Mouse (Mus musculus) limb, embryonic 13.5 days (tissue): Measurements from ENCODE around the gene Ppp3ca. TPM values are rescaled to one million over a fixed set of nuclear protein-coding genes. Genes with fewer than 3 reads are reported as not detected.

Source experiments
- ATAC-seq: fragments of 200-750 bp; cut with Nextera tagmentation; 2 replicates; pipeline ENCODE4 v1.8.0; 2017; ENCODE audit warnings: low read depth, moderate number of reproducible peaks, moderate TSS enrichment; ENCODE audit not compliant: low FRiP score
- H3K27ac ChIP-seq: fragments of 300-500 bp; sonication (generic); 2 replicates; pipeline ENCODE4 v1.5.1; 2015; ENCODE audit warnings: inconsistent platforms, mild to moderate bottlenecking, moderate library complexity
- H3K27me3 ChIP-seq: fragments of 300-500 bp; sonication (generic); 2 replicates; pipeline ENCODE4 v1.6.1; 2015; ENCODE audit warnings: mild to moderate bottlenecking, inconsistent platforms
- H3K36me3 ChIP-seq: fragments of 300-500 bp; sonication (generic); 2 replicates; pipeline ENCODE4 v1.6.1; 2015; ENCODE audit warnings: inconsistent platforms, mild to moderate bottlenecking, moderate library complexity
- H3K4me1 ChIP-seq: fragments of 300-500 bp; sonication (generic); 2 replicates; pipeline ENCODE4 v1.6.1; 2015; ENCODE audit warnings: inconsistent platforms
- H3K4me2 ChIP-seq: fragments of 300-500 bp; sonication (generic); replicated peaks from 2 replicates; pipeline ENCODE4 v1.6.1; 2015; ENCODE audit warnings: inconsistent platforms, mild to moderate bottlenecking, moderate library complexity
- H3K4me3 ChIP-seq: fragments of 300-500 bp; sonication (generic); 2 replicates; pipeline ENCODE4 v1.5.1; 2015; ENCODE audit warnings: moderate library complexity, mild to moderate bottlenecking, inconsistent platforms
- H3K9ac ChIP-seq: fragments of 300-500 bp; sonication (generic); 2 replicates; pipeline ENCODE4 v1.6.1; 2015; ENCODE audit warnings: mild to moderate bottlenecking, inconsistent platforms
- H3K9me3 ChIP-seq: fragments of 300-500 bp; sonication (generic); 2 replicates; pipeline ENCODE4 v1.6.1; 2016; ENCODE audit warnings: inconsistent platforms
- WGBS: fragments of 180-500 bp; shearing (Covaris S2); methylation state at CpG from one replicate; pipeline ENCODE4 v1.1.7; 2015; 5-methylcytosine and 5-hydroxymethylcytosine counted together
- polyA plus RNA-seq: library from polyadenylated mRNA; unstranded; fragments of >200 nt; fragmentation: Nextera tagmentation; extraction: Ambion mirVana; gene quantifications from 2 replicates; pipeline ENCODE4 v1.2.1, GENCODE M21; 2015

Ppp3ca gene
- polyA plus RNA-seq, 1 experiment from 2014 or later, result 67.4 TPM

- ATAC-seq, result no peak
- peaks cover 5% of the 10 kb centered on the region; the same call in 1 of the 2 replicates for H3K4me1 ChIP-seq
- H3K4me3 ChIP-seq, result no peak overlapping the region
- no peaks in the 10 kb centered on the region for H3K9me3 ChIP-seq
- no peaks in the 10 kb centered on the region for H3K27me3 ChIP-seq
- no peak overlapping the region for H3K27ac ChIP-seq
- H3K9ac ChIP-seq, result no peak overlapping the region
- H3K4me2 ChIP-seq, result no peak overlapping the region
- H3K36me3 ChIP-seq, result no peaks in the 10 kb centered on the region
- WGBS, result 92% methylated on average over 3 of the region's 3 CpGs
Measured at GRCm38 (mm10) chr3:136780321-136780720, 110.4 kb downstream of the Ppp3ca start.

- no peaks in the 10 kb centered on the region for H3K9me3 ChIP-seq
- no peak overlapping the region for H3K9ac ChIP-seq
- H3K4me2 ChIP-seq, result no peak overlapping the region
- no peaks in the 10 kb centered on the region for H3K27me3 ChIP-seq
- no peaks in the 10 kb centered on the region for H3K4me1 ChIP-seq
- H3K4me3 ChIP-seq, result no peak overlapping the region
- no peak overlapping the region for H3K27ac ChIP-seq
- H3K36me3 ChIP-seq, result no peaks in the 10 kb centered on the region
- ATAC-seq, result no peak
Measured at GRCm38 (mm10) chr3:136782058-136782457, 112.1 kb downstream of the Ppp3ca start.

DNA sequence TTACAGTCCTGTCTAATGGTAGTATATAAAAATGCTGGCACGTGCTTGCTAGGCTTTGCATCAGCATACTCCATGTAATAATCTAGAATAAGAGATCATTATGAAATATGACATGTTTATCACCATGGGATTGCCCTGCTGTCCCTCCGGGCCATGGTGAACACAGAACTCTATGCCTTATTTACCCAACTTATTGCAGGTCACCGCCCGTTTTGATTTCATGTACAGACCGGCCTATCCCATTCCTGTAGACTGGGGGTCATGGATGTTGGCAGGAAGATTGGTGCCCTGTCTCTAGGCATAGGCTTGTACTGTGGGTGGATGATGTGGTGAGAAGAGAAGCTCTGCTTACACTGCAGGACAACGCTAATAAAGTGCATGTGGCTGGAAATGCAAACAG, 115.8 kb downstream of the Ppp3ca start:
- Histone ChIP-seq H3K4me3 (no peak overlapping the region), H3K4me2 (no peak overlapping the region), H3K36me3 (no peaks in the 10 kb centered on the region), H3K27me3 (no peaks in the 10 kb centered on the region), H3K9me3 (no peaks in the 10 kb centered on the region), H3K4me1 (no peaks in the 10 kb centered on the region), H3K9ac (no peak overlapping the region), H3K27ac (no peak overlapping the region)
- no peak for ATAC-seq
- 89% methylated on average over 6 of the region's 6 CpGs for whole genome bisulfite sequencing

GRCm38 (mm10) chr3:136790261-136790871, 120.4 kb downstream of the Ppp3ca start:
- Histone ChIP-seq H3K36me3 (no peaks in the 10 kb centered on the region), H3K9me3 (no peaks in the 10 kb centered on the region), H3K27ac (no peak overlapping the region), H3K27me3 (no peaks in the 10 kb centered on the region), H3K4me2 (no peak overlapping the region), H3K4me1 (no peaks in the 10 kb centered on the region), H3K9ac (no peak overlapping the region), H3K4me3 (no peak overlapping the region)
- no peak for ATAC-seq
- WGBS, result 69% methylated on average over 4 of the region's 4 CpGs

DNA sequence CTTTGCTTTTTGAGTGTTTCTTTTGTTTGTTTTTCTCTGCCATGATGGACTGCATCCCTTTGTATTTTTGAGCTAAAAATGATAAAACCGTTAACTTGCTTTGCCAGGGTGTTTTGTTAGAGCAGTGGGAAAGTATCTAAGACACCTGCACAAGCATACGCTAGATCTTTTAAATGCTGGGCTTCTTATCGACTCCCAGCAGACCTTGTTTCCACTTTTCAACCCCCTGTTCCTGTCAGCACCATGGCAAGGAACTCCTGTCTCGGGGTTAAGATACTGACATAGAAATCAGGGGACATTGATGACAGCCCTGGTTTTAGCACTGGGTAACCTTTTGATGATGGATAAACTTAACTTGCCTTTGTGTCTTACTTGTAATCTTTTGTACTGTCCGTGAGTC, 121.5 kb downstream of the Ppp3ca start:
- no peaks in the 10 kb centered on the region for H3K4me1 ChIP-seq
- no peak for ATAC-seq
- no peak overlapping the region for H3K4me2 ChIP-seq
- H3K9me3 ChIP-seq, result no peaks in the 10 kb centered on the region
- no peak overlapping the region for H3K9ac ChIP-seq
- H3K4me3 ChIP-seq, result no peak overlapping the region
- no peak overlapping the region for H3K27ac ChIP-seq
- no peaks in the 10 kb centered on the region for H3K36me3 ChIP-seq
- WGBS, result 90% methylated on average over 5 of the region's 5 CpGs
- H3K27me3 ChIP-seq, result no peaks in the 10 kb centered on the region

- Histone ChIP-seq H3K9me3 (no peaks in the 10 kb centered on the region), H3K36me3 (no peaks in the 10 kb centered on the region), H3K4me1 (no peaks in the 10 kb centered on the region), H3K9ac (no peak overlapping the region), H3K27me3 (no peaks in the 10 kb centered on the region), H3K4me2 (no peak overlapping the region), H3K27ac (no peak overlapping the region), H3K4me3 (no peak overlapping the region)
- no peak for ATAC-seq
- WGBS, result 90% methylated on average over 2 of the region's 2 CpGs
Measured at GRCm38 (mm10) chr3:136791946-136792345, 122.0 kb downstream of the Ppp3ca start.

DNA sequence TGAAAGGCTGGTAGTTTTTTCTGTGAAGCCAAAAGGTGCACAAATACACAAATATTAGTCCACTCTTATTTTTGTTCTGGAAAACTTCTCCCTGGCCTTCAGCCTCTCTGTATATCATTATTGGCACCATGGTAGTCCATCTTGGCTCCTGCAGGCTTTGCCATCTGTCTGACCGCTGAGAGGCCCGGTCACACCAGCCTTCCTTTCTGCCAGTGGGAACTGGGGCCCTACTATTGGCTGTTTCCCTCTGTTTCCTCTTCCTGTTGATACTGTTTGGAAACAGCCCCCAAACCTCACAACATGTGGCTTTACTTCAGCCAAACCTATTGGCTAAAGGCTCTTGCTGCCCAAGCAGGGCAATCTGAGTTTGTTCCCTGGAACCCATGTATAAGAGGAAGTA, 123.5 kb downstream of the Ppp3ca start:
- Histone ChIP-seq H3K4me1 (no peaks in the 10 kb centered on the region), H3K4me2 (no peak overlapping the region), H3K9me3 (no peaks in the 10 kb centered on the region), H3K9ac (no peak overlapping the region), H3K27me3 (no peaks in the 10 kb centered on the region), H3K36me3 (peaks cover 6% of the 10 kb centered on the region; the same call in 1 of the 2 replicates), H3K4me3 (no peak overlapping the region), H3K27ac (no peak overlapping the region)
- ATAC-seq, result no peak
- 92% methylated on average over 2 of the region's 2 CpGs for WGBS

DNA sequence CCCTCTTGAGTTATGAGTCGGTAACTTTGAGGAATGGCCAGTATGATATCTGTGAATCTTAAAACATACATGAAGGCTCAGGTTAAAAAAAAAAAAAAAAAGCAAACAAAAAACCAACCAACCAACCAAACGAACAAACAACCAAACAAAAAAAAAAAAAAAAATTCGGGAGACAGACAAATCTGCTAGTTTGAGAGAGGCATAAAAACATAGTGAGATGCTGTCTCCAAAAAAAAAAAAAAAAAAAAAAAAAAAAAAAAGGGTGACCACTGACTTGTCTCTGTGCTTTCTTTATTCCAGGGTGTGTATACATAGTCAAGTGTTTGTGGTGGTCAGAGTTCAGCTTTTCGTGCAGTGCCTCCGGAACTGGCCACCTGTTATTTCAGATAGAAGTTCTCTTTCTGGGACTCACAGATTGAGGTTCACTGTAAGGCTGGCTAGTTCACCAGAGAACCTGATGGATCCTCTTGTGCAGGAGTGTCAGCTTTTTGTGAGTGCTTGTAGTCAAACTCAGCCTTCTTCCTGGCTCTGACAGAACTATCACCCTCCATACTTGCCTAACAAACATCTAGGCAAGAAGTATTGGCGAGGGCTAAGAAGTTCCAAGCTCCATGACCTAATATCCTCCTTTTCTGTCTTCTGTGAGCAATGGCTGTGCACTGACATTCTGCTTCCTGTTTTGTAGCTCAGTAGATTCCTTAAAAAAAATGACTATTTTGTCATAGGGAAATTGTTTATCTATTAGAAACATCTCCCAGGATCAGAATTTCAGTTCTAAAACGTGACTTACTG, 124.7 kb downstream of the Ppp3ca start:
- no peak for ATAC-seq
- WGBS, result 78% methylated on average over 7 of the region's 7 CpGs
- Histone ChIP-seq H3K9me3 (no peaks in the 10 kb centered on the region), H3K36me3 (peaks cover 6% of the 10 kb centered on the region; the same call in 1 of the 2 replicates), H3K4me1 (no peaks in the 10 kb centered on the region), H3K4me3 (no peak overlapping the region), H3K27ac (no peak overlapping the region), H3K4me2 (no peak overlapping the region), H3K27me3 (no peaks in the 10 kb centered on the region), H3K9ac (no peak overlapping the region)

DNA sequence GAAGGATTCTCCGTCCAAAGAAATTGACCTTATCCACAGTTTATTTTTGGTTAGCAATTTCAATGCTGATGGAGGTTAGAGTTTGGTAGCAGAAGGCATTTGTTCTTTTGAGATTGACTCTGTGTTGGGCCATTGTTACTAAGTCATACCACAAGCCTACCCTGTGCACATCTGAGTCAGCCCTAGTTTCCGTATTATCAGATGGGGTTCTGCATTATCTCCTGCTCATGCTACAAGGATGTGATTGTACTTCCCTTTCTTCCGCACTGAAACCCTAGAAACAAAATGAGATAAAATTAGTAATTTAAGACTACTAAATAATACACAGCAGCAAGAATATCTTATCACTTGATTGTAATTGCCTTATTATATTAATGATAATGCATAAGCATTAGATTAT, 129.0 kb downstream of the Ppp3ca start:
- H3K9me3 ChIP-seq, result no peaks in the 10 kb centered on the region
- H3K27ac ChIP-seq, result no peak overlapping the region
- no peaks in the 10 kb centered on the region for H3K4me1 ChIP-seq
- no peak overlapping the region for H3K4me2 ChIP-seq
- no peak for ATAC-seq
- H3K27me3 ChIP-seq, result no peaks in the 10 kb centered on the region
- H3K36me3 ChIP-seq, result peaks cover 11% of the 10 kb centered on the region
- H3K9ac ChIP-seq, result no peak overlapping the region
- H3K4me3 ChIP-seq, result no peak overlapping the region
- 90% methylated on average over 3 of the region's 3 CpGs for WGBS

DNA sequence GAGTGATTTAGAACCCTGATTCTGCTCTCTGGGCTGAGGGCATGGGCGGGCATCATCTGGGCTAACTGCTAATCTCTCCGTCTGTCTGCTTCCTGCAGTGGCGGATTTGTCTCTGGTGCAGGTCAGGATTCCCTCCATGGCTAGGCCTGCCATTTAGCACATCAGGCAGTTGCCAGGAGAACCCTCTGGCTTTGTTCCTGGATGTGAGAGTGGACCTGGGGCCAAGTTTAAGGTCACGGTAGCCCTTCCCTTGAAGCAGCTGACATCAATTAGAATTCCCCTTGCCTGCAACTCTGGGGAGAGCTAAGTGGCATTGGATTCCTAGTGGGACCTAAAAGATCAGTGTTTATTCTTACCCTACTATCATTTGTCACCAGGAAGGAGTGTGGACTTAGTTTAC, 132.7 kb downstream of the Ppp3ca start:
- peaks cover 10% of the 10 kb centered on the region for H3K36me3 ChIP-seq
- no peak overlapping the region for H3K4me3 ChIP-seq
- H3K9me3 ChIP-seq, result no peaks in the 10 kb centered on the region
- no peaks in the 10 kb centered on the region for H3K4me1 ChIP-seq
- ATAC-seq, result no peak
- no peak overlapping the region for H3K27ac ChIP-seq
- no peak overlapping the region for H3K9ac ChIP-seq
- no peak overlapping the region for H3K4me2 ChIP-seq
- H3K27me3 ChIP-seq, result no peaks in the 10 kb centered on the region
- 66% methylated on average over 4 of the region's 4 CpGs for WGBS

- Histone ChIP-seq H3K4me2 (no peak overlapping the region), H3K27me3 (no peaks in the 10 kb centered on the region), H3K4me3 (no peak overlapping the region), H3K9ac (no peak overlapping the region), H3K27ac (no peak overlapping the region), H3K4me1 (no peaks in the 10 kb centered on the region), H3K9me3 (no peaks in the 10 kb centered on the region), H3K36me3 (peaks cover 5% of the 10 kb centered on the region)
- no peak for ATAC-seq
- 89% methylated on average over 4 of the region's 4 CpGs for WGBS
Measured at GRCm38 (mm10) chr3:136805897-136806296, 136.0 kb downstream of the Ppp3ca start.

DNA sequence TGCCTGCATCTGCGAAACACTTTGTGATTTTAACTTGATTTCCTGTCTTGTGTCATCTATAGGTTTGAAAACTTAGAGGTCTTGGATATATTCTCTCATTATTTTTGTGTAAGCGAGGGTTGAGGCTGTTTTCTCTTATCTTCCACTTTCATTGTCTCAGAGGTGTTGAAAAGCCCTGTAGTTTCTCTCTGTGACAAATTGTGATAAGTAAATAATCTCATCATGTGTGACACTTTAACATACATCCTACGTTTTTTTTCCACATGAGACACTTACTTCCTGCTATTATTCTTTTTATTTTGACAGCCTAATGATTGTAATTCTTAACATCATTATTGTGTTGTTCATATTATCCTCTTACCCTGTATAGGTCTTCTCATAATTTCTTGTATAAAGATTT, 140.3 kb downstream of the Ppp3ca start:
- no peak for ATAC-seq

DNA sequence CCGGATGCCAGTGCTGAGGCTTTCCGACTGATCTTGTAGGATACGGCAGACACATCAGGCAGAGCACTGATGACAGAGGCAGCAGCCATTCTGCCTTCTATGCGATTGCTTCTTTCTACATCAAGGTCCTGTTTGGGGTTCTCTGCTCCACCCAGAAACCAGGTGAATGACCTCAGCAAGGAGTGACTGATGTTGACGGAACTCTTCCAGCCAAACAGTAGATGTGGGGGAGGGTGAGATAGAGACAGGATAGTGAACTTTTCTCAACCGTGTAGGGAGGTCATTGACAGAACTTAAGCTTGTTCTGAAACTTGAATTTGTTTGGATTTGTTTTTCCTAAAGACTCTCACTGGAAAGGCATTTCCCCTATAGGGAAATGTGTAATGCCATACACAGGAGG, 142.2 kb downstream of the Ppp3ca start:
- Histone ChIP-seq H3K9me3 (no peaks in the 10 kb centered on the region), H3K4me3 (no peak overlapping the region), H3K36me3 (no peaks in the 10 kb centered on the region), H3K27ac (no peak overlapping the region), H3K27me3 (no peaks in the 10 kb centered on the region), H3K4me2 (no peak overlapping the region), H3K9ac (no peak overlapping the region), H3K4me1 (peaks cover 6% of the 10 kb centered on the region; the same call in 1 of the 2 replicates)
- 80% methylated on average over 6 of the region's 6 CpGs for WGBS
- no peak for ATAC-seq

More for the DNA sequence above, 140.3 kb downstream of the Ppp3ca start:
- Histone ChIP-seq H3K27me3 (no peaks in the 10 kb centered on the region), H3K9me3 (no peaks in the 10 kb centered on the region), H3K4me2 (no peak overlapping the region), H3K36me3 (no peaks in the 10 kb centered on the region), H3K4me1 (peaks cover 3% of the 10 kb centered on the region; the same call in 1 of the 2 replicates), H3K9ac (no peak overlapping the region), H3K4me3 (no peak overlapping the region), H3K27ac (no peak overlapping the region)
- WGBS, result 83% methylated on average over 3 of the region's 3 CpGs
